Mouse (Mus musculus) gonadal fat pad, adult 2 months (tissue): ENCODE measurements around the gene Ggt6. TPM values are rescaled to one million over a fixed set of nuclear protein-coding genes. Genes with fewer than 3 reads are reported as not detected.

Experiments used
- DNase-seq: peaks from one replicate; pipeline ENCODE4 v3.0.0-alpha.2; 2012; ENCODE audit warnings: low read depth
- polyA plus RNA-seq: library from polyadenylated mRNA; depleted of rRNA; stranded (reverse); fragments of >200 nt; gene quantifications from 2 replicates; pipeline ENCODE4 v1.2.3, GENCODE M21; 2012; rRNA removed

Gene Ggt6
- 1.1 and 1.6 TPM in 2 replicates for polyA plus RNA-seq

- peak; percentile 90 for DNase-seq
These were observed at the start of gene Ggt6 for GRCm38 (mm10) chr11:72434963-72435693. TSS of gene Ggt6 (plus strand) at chr11:72435526.

- DNase-seq: no peak
These were observed 47.2 kb upstream of the Ggt6 start for GRCm38 (mm10) chr11:72388113-72388529.

GRCm38 (mm10) chr11:72389407-72390142 lies 45.8 kb upstream of the Ggt6 start:
- DNase-seq: no peak

- no peak for DNase-seq
These were observed 44.1 kb upstream of the Ggt6 start for GRCm38 (mm10) chr11:72391181-72391580.

- DNase-seq: no peak
These were observed 42.1 kb upstream of the Ggt6 start for GRCm38 (mm10) chr11:72393243-72393642.

- no peak for DNase-seq
These were observed 41.7 kb upstream of the Ggt6 start for GRCm38 (mm10) chr11:72393669-72394068.

- DNase-seq: no peak
These were observed 40.6 kb upstream of the Ggt6 start for GRCm38 (mm10) chr11:72394694-72395093.

GRCm38 (mm10) chr11:72395652-72396051 lies 39.7 kb upstream of the Ggt6 start:
- DNase-seq: no peak

- DNase-seq: no peak
These were observed 38.7 kb upstream of the Ggt6 start for GRCm38 (mm10) chr11:72396621-72397020.

GRCm38 (mm10) chr11:72397072-72397471 lies 38.3 kb upstream of the Ggt6 start:
- no peak for DNase-seq

- DNase-seq: no peak
These were observed 37.4 kb upstream of the Ggt6 start for GRCm38 (mm10) chr11:72397811-72398525.

GRCm38 (mm10) chr11:72401068-72401467 lies 34.3 kb upstream of the Ggt6 start:
- DNase-seq: no peak

GRCm38 (mm10) chr11:72402017-72402416 lies 33.3 kb upstream of the Ggt6 start:
- DNase-seq: no peak

GRCm38 (mm10) chr11:72402969-72403368 lies 32.4 kb upstream of the Ggt6 start:
- no peak for DNase-seq

- DNase-seq: no peak
These were observed 29.8 kb upstream of the Ggt6 start for GRCm38 (mm10) chr11:72405532-72405931.

- DNase-seq: no peak
These were observed 29.1 kb upstream of the Ggt6 start for GRCm38 (mm10) chr11:72406079-72406675.

- no peak for DNase-seq
These were observed 28.2 kb upstream of the Ggt6 start for GRCm38 (mm10) chr11:72407081-72407480.

- DNase-seq: no peak
These were observed 27.8 kb upstream of the Ggt6 start for GRCm38 (mm10) chr11:72407574-72407973.

GRCm38 (mm10) chr11:72408451-72409170 lies 26.7 kb upstream of the Ggt6 start:
- no peak for DNase-seq

GRCm38 (mm10) chr11:72409649-72410385 lies 25.5 kb upstream of the Ggt6 start:
- DNase-seq: no peak
